Mouse (Mus musculus) neutrophil, adult 5-6 weeks (primary cell): ENCODE data around the gene Tedc1. TPM values are rescaled to one million over a fixed set of nuclear protein-coding genes. Genes with fewer than 3 reads are reported as not detected.

ENCODE experiments used
- ATAC-seq: fragments of 151-379, 151-347 bp; 2 replicates; pipeline ENCODE4 v1.8.0; 2017; ENCODE audit warnings: mild to moderate bottlenecking, moderate TSS enrichment; ENCODE audit not compliant: insufficient number of reproducible peaks, poor library complexity, low FRiP score, severe bottlenecking; ENCODE audit errors: extremely low read depth
- total RNA-seq: library from RNA; stranded (forward); fragments of 200-1000 nt; gene quantifications from 2 replicates; pipeline ENCODE4 v1.2.3, GENCODE M21; 2017

The Tedc1 gene
- total RNA-seq, 1 experiment from 2014 or later = 3.8 TPM

GRCm38 (mm10) chr12:113138291-113138690 lies 17.9 kb upstream of the Tedc1 start:
- no peak for ATAC-seq

GRCm38 (mm10) chr12:113138901-113139864 lies 17.0 kb upstream of the Tedc1 start:
- ATAC-seq = no peak

- peak; percentile 57 for ATAC-seq
Observed at GRCm38 (mm10) chr12:113139908-113140615, 16.2 kb upstream of the Tedc1 start, which contains the start of gene Crip2. Gene Crip2 (plus strand): TSS chr12:113140236.

- no peak for ATAC-seq
Observed at GRCm38 (mm10) chr12:113140616-113141411, 15.4 kb upstream of the Tedc1 start.

GRCm38 (mm10) chr12:113141531-113141973 lies 14.7 kb upstream of the Tedc1 start:
- no peak for ATAC-seq

- no peak for ATAC-seq
Observed at GRCm38 (mm10) chr12:113142021-113142975, 13.9 kb upstream of the Tedc1 start.

- ATAC-seq = no peak
Observed at GRCm38 (mm10) chr12:113143164-113143563, 13.1 kb upstream of the Tedc1 start.

- peak; percentile 24; the same call in 1 of the 2 replicates for ATAC-seq
Observed at GRCm38 (mm10) chr12:113144001-113144756, 12.0 kb upstream of the Tedc1 start.

- ATAC-seq = no peak
Observed at GRCm38 (mm10) chr12:113144886-113145285, 11.3 kb upstream of the Tedc1 start.

GRCm38 (mm10) chr12:113145591-113145990 lies 10.6 kb upstream of the Tedc1 start:
- ATAC-seq = no peak

- ATAC-seq = peak; percentile 59
Observed at GRCm38 (mm10) chr12:113146112-113147057, 9.8 kb upstream of the Tedc1 start, which contains the start of gene Crip1. Gene Crip1 (plus strand): TSS chr12:113146316.

GRCm38 (mm10) chr12:113147481-113147880 lies 8.7 kb upstream of the Tedc1 start:
- no peak for ATAC-seq

GRCm38 (mm10) chr12:113148381-113149035 lies 7.7 kb upstream of the Tedc1 start:
- no peak for ATAC-seq

- no peak for ATAC-seq
Observed at GRCm38 (mm10) chr12:113149341-113149740, 6.9 kb upstream of the Tedc1 start.

GRCm38 (mm10) chr12:113149896-113150295 lies 6.3 kb upstream of the Tedc1 start:
- ATAC-seq = no peak

GRCm38 (mm10) chr12:113150591-113150990 lies 5.6 kb upstream of the Tedc1 start:
- no peak for ATAC-seq
